Mouse (Mus musculus): Measurements from ENCODE around the gene Pdcd6. TPM values are rescaled to one million over a fixed set of nuclear protein-coding genes. Genes with fewer than 3 reads are reported as not detected.

The Pdcd6 gene
- polyA plus RNA-seq, 1 experiment from 2014 or later: 124 TPM

Other genes with a start within 250 kb of the Pdcd6 start
- gene Slc9a3, start 196.1 kb downstream of the Pdcd6 start, polyA plus RNA-seq (2014; fragmentation: Nextera tagmentation; extraction: Ambion mirVana): not detected in 2 replicates
- gene Exoc3, start 108.8 kb downstream of the Pdcd6 start, polyA plus RNA-seq (2014; fragmentation: Nextera tagmentation; extraction: Ambion mirVana): 88.4 and 98.9 TPM in 2 replicates
- 0.55 and 2.0 TPM in 2 replicates for gene Ahrr, start 25.2 kb downstream of the Pdcd6 start, polyA plus RNA-seq (2014; fragmentation: Nextera tagmentation; extraction: Ambion mirVana)
- gene Sdha, start 32.7 kb upstream of the Pdcd6 start, polyA plus RNA-seq (2014; fragmentation: Nextera tagmentation; extraction: Ambion mirVana): 228 and 255 TPM in 2 replicates
- gene Ccdc127, start 32.7 kb upstream of the Pdcd6 start, polyA plus RNA-seq (2014; fragmentation: Nextera tagmentation; extraction: Ambion mirVana): 56.1 and 57.6 TPM in 2 replicates
- gene Lrrc14b, start 46.4 kb upstream of the Pdcd6 start, polyA plus RNA-seq (2014; fragmentation: Nextera tagmentation; extraction: Ambion mirVana): not detected in 2 replicates
- 4.0 and 5.8 TPM in 2 replicates for gene Zfp72, start 73.3 kb upstream of the Pdcd6 start, polyA plus RNA-seq (2014; fragmentation: Nextera tagmentation; extraction: Ambion mirVana)
- 72.9 and 74.4 TPM in 2 replicates for gene Ftl1-ps1, start 82.1 kb upstream of the Pdcd6 start, polyA plus RNA-seq (2014; fragmentation: Nextera tagmentation; extraction: Ambion mirVana)
- gene Zfp825, start 176.4 kb upstream of the Pdcd6 start, polyA plus RNA-seq (2014; fragmentation: Nextera tagmentation; extraction: Ambion mirVana): 18.5 and 22.6 TPM in 2 replicates